Mouse (Mus musculus): ENCODE data around the gene Wnt10b. TPM values are rescaled to one million over a fixed set of nuclear protein-coding genes. Genes with fewer than 3 reads are reported as not detected.

The Wnt10b gene
- polyA plus RNA-seq, 1 experiment, result 14.5 TPM

GRCm38 (mm10) chr15:98799396-98799795 lies 21.4 kb upstream of the Wnt10b start:
- no peak for TF ChIP-seq USF1 (IDR thresholded peaks at IDR 0.05; ENCODE audit: low read depth)
- TF ChIP-seq FOSL1 (IDR thresholded peaks at IDR 0.05; ENCODE audit: insufficient read depth, low read length, poor library complexity, severe bottlenecking), result no peak
- peak; percentile 76 for TF ChIP-seq CTCF (IDR thresholded peaks at IDR 0.05; ENCODE audit: control insufficient read depth, insufficient read depth, insufficient read length)
- no peak for TF ChIP-seq MYOG (IDR thresholded peaks at IDR 0.05; ENCODE audit: control insufficient read depth, extremely low read depth, insufficient read length)
- H3K79me3 ChIP-seq (ENCODE audit: low read depth), result no peaks in the 10 kb centered on the region
- no peak overlapping the region for H3K4me3 ChIP-seq (ENCODE audit: insufficient read depth, poor library complexity, severe bottlenecking)
- H3K36me3 ChIP-seq (ENCODE audit: control insufficient read depth, insufficient read depth), result no peaks in the 10 kb centered on the region
- no peaks in the 10 kb centered on the region for H3K79me2 ChIP-seq (ENCODE audit: control insufficient read depth, insufficient read depth)
- peaks cover 28% of the 10 kb centered on the region for H3K27me3 ChIP-seq (ENCODE audit: control insufficient read depth, insufficient read depth, insufficient read length)
- H3ac ChIP-seq (ENCODE audit: control insufficient read depth, insufficient read length, low read depth), result no peak overlapping the region

DNA sequence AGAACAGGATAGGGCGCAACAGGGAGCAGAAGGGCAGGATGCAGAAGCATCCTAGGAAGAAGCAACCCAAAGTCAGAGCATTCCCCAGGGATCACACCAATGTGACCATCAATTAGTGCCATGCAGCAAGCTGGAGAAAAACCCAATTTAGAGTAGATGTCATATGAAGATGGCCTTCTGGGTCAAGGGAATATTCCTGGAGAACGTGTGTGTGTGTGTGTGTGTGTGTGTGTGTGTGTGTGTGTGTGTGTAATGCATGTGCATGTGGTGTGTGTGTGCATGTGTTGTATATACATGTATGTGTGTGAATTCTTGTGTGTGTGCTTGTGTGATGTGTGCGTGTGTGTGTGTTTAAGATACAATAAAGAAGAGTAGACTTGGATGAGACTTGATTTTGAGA lies 21.0 kb upstream of the Wnt10b start:
- Histone ChIP-seq H3K79me2 (ENCODE audit: control insufficient read depth, insufficient read depth) (no peaks in the 10 kb centered on the region), H3K27me3 (ENCODE audit: control insufficient read depth, insufficient read depth, insufficient read length) (peaks cover 28% of the 10 kb centered on the region), H3K4me3 (ENCODE audit: insufficient read depth, poor library complexity, severe bottlenecking) (no peak overlapping the region), H3ac (ENCODE audit: control insufficient read depth, insufficient read length, low read depth) (no peak overlapping the region), H3K79me3 (ENCODE audit: low read depth) (no peaks in the 10 kb centered on the region), H3K36me3 (ENCODE audit: control insufficient read depth, insufficient read depth) (no peaks in the 10 kb centered on the region)
- no peak for TF ChIP-seq FOSL1 (IDR thresholded peaks at IDR 0.05; ENCODE audit: insufficient read depth, low read length, poor library complexity, severe bottlenecking)
- no peak for TF ChIP-seq MAX (IDR thresholded peaks at IDR 0.05)
- no peak for TF ChIP-seq CTCF (IDR thresholded peaks at IDR 0.05; ENCODE audit: control insufficient read depth, insufficient read depth, insufficient read length)
- TF ChIP-seq MYOG (IDR thresholded peaks at IDR 0.05; ENCODE audit: control insufficient read depth, extremely low read depth, insufficient read length), result no peak
- no peak for TF ChIP-seq CEBPB (IDR thresholded peaks at IDR 0.05; ENCODE audit: low read depth)
- TF ChIP-seq MYOD1 (IDR thresholded peaks at IDR 0.05; ENCODE audit: control insufficient read depth, insufficient read length, low read depth), result no peak
- no peak for TF ChIP-seq USF1 (IDR thresholded peaks at IDR 0.05; ENCODE audit: low read depth)

DNA sequence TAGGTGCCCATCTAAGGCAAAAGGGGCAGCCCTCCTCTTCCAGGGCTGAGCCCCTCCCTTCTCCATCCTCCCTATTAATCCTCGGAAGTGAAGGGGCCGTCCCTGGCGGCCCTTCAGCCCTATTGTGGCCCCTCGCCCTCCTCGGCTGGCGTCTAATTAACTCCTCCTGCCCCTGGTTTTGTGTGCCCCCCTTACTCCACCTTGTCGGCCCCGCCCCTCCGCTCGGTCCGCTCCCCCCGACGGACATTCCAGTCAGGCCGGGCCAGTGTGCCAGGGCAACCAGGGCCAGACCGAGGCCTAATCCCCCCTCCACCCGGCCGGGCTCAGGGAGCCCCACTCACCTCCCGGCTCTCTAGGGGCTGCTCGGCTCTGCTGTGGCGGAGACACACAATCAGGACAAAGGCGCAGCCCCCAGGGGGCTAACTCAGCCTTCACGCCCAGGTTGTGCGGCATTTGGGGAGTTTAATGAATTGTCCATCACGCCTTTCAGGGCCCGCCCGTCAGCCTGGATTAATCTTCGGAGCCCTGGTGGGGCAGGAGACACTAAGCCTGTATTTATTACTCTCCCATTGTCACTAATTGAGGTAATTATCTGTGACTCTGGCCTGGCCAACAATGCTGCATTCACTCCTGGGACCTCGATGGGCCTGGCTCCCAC lies 20.0 kb upstream of the Wnt10b start:
- TF ChIP-seq FOSL1 (IDR thresholded peaks at IDR 0.05; ENCODE audit: insufficient read depth, low read length, poor library complexity, severe bottlenecking) (no peak), MYOG (IDR thresholded peaks at IDR 0.05; ENCODE audit: control insufficient read depth, extremely low read depth, insufficient read length) (no peak), USF1 (IDR thresholded peaks at IDR 0.05; ENCODE audit: low read depth) (no peak), MYOD1 (IDR thresholded peaks at IDR 0.05; ENCODE audit: control insufficient read depth, insufficient read length, low read depth) (no peak), CEBPB (IDR thresholded peaks at IDR 0.05; ENCODE audit: low read depth) (no peak), MAX (IDR thresholded peaks at IDR 0.05) (no peak)
- no peak overlapping the region for H3ac ChIP-seq (ENCODE audit: control insufficient read depth, insufficient read length, low read depth)
- no peak overlapping the region for H3K4me3 ChIP-seq (ENCODE audit: insufficient read depth, poor library complexity, severe bottlenecking)
- peaks cover 33% of the 10 kb centered on the region for H3K27me3 ChIP-seq (ENCODE audit: control insufficient read depth, insufficient read depth, insufficient read length)
- no peaks in the 10 kb centered on the region for H3K79me2 ChIP-seq (ENCODE audit: control insufficient read depth, insufficient read depth)
- no peaks in the 10 kb centered on the region for H3K36me3 ChIP-seq (ENCODE audit: control insufficient read depth, insufficient read depth)
- H3K79me3 ChIP-seq (ENCODE audit: low read depth), result no peaks in the 10 kb centered on the region

GRCm38 (mm10) chr15:98796803-98797595 lies 19.0 kb upstream of the Wnt10b start:
- Histone ChIP-seq H3K79me2 (ENCODE audit: control insufficient read depth, insufficient read depth) (no peaks in the 10 kb centered on the region), H3K27me3 (ENCODE audit: control insufficient read depth, insufficient read depth, insufficient read length) (peaks cover 42% of the 10 kb centered on the region), H3K4me3 (ENCODE audit: insufficient read depth, poor library complexity, severe bottlenecking) (no peak overlapping the region), H3ac (ENCODE audit: control insufficient read depth, insufficient read length, low read depth) (no peak overlapping the region), H3K36me3 (ENCODE audit: control insufficient read depth, insufficient read depth) (no peaks in the 10 kb centered on the region), H3K79me3 (ENCODE audit: low read depth) (no peaks in the 10 kb centered on the region)
- TF ChIP-seq CEBPB (IDR thresholded peaks at IDR 0.05; ENCODE audit: low read depth), result no peak
- TF ChIP-seq MYOD1 (IDR thresholded peaks at IDR 0.05; ENCODE audit: control insufficient read depth, insufficient read length, low read depth), result no peak
- TF ChIP-seq USF1 (IDR thresholded peaks at IDR 0.05; ENCODE audit: low read depth), result no peak
- TF ChIP-seq MAX (IDR thresholded peaks at IDR 0.05), result no peak
- TF ChIP-seq MYOG (IDR thresholded peaks at IDR 0.05; ENCODE audit: control insufficient read depth, extremely low read depth, insufficient read length), result no peak
- TF ChIP-seq CTCF (IDR thresholded peaks at IDR 0.05; ENCODE audit: control insufficient read depth, insufficient read depth, insufficient read length), result no peak
- TF ChIP-seq FOSL1 (IDR thresholded peaks at IDR 0.05; ENCODE audit: insufficient read depth, low read length, poor library complexity, severe bottlenecking), result no peak

DNA sequence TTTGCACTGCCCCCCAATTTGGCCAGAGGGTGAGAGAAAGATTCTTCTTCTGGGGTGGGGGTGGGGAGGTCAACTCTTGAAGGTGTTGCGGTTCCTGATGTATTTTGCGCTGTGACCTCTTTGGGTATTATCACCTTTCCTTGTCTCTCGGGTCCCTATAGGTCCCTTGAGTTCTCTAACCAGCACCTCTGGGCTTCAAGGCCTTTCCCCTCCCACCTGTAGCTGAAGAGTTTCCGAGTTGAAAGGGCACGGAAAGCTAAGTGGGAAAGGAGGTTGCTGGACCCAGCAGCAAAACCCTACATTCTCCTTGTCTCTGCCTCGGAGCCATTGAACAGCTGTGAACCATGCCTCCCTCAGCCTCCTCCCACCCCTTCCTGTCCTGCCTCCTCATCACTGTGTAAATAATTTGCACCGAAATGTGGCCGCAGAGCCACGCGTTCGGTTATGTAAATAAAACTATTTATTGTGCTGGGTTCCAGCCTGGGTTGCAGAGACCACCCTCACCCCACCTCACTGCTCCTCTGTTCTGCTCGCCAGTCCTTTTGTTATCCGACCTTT lies 15.3 kb upstream of the Wnt10b start:
- Histone ChIP-seq H3ac (ENCODE audit: control insufficient read depth, insufficient read length, low read depth) (no peak overlapping the region), H3K4me3 (ENCODE audit: insufficient read depth, poor library complexity, severe bottlenecking) (no peak overlapping the region), H3K27me3 (ENCODE audit: control insufficient read depth, insufficient read depth, insufficient read length) (peaks cover 64% of the 10 kb centered on the region), H3K79me2 (ENCODE audit: control insufficient read depth, insufficient read depth) (no peaks in the 10 kb centered on the region), H3K36me3 (ENCODE audit: control insufficient read depth, insufficient read depth) (no peaks in the 10 kb centered on the region), H3K79me3 (ENCODE audit: low read depth) (no peaks in the 10 kb centered on the region)
- TF ChIP-seq MYOG (IDR thresholded peaks at IDR 0.05; ENCODE audit: control insufficient read depth, extremely low read depth, insufficient read length) (no peak), MAX (IDR thresholded peaks at IDR 0.05) (no peak)
